Mouse (Mus musculus) midbrain, embryonic 11.5 days (tissue): ENCODE results near the gene Mrpl22. TPM values are rescaled to one million over a fixed set of nuclear protein-coding genes. Genes with fewer than 3 reads are reported as not detected.

ENCODE experiments used
- ATAC-seq: fragments of 200-750 bp; cut with Nextera tagmentation; 2 replicates; pipeline ENCODE4 v1.8.0; 2017; ENCODE audit warnings: moderate TSS enrichment, moderate library complexity; ENCODE audit not compliant: low FRiP score
- DNase-seq: peaks from one replicate; pipeline ENCODE4 v3.0.0; 2015; ENCODE audit warnings: low spot score; ENCODE audit errors: missing footprints
- H3K27ac ChIP-seq: fragments of 300-500 bp; sonication (generic); 2 replicates; pipeline ENCODE4 v1.5.1; 2014; ENCODE audit warnings: low read depth, low read length
- H3K27me3 ChIP-seq: fragments of 300-500 bp; sonication (generic); 2 replicates; pipeline ENCODE4 v1.6.1; 2014; ENCODE audit warnings: mild to moderate bottlenecking, low read length, moderate library complexity, mixed read lengths; ENCODE audit not compliant: control insufficient read depth, insufficient read depth
- H3K36me3 ChIP-seq: fragments of 300-500 bp; sonication (generic); 2 replicates; pipeline ENCODE4 v1.6.1; 2014; ENCODE audit warnings: mild to moderate bottlenecking, low read length, moderate library complexity, mixed read lengths; ENCODE audit not compliant: control insufficient read depth, insufficient read depth
- H3K4me1 ChIP-seq: fragments of 300-500 bp; sonication (generic); 2 replicates; pipeline ENCODE4 v1.6.1; 2014; ENCODE audit warnings: low read length; ENCODE audit not compliant: control insufficient read depth, insufficient read depth
- H3K4me2 ChIP-seq: fragments of 300-500 bp; sonication (generic); 2 replicates; pipeline ENCODE4 v1.6.1; 2014; ENCODE audit warnings: mild to moderate bottlenecking, moderate library complexity
- H3K4me3 ChIP-seq: fragments of 300-500 bp; sonication (generic); 2 replicates; pipeline ENCODE4 v1.5.1; 2014; ENCODE audit warnings: low read depth, low read length
- H3K9ac ChIP-seq: fragments of 300-500 bp; sonication (generic); 2 replicates; pipeline ENCODE4 v1.6.1; 2014; ENCODE audit warnings: low read length
- H3K9me3 ChIP-seq: fragments of 300-500 bp; sonication (generic); 2 replicates; pipeline ENCODE4 v1.6.1; 2016; ENCODE audit warnings: low read length; ENCODE audit not compliant: control insufficient read depth
- WGBS: fragments of 180-500 bp; shearing (Covaris S2); extraction: QIAGEN DNeasy Blood & Tissue Kit; methylation state at CpG from one replicate; pipeline ENCODE4 v1.1.7; 2014; 5-methylcytosine and 5-hydroxymethylcytosine counted together
- polyA plus RNA-seq: library from polyadenylated mRNA; unstranded; fragments of >200 nt; fragmentation: Nextera tagmentation; extraction: Ambion mirVana; gene quantifications from 2 replicates; pipeline ENCODE4 v1.2.1, GENCODE M21; 2014

The Mrpl22 gene
- polyA plus RNA-seq: 124 and 130 TPM in 2 replicates

DNA sequence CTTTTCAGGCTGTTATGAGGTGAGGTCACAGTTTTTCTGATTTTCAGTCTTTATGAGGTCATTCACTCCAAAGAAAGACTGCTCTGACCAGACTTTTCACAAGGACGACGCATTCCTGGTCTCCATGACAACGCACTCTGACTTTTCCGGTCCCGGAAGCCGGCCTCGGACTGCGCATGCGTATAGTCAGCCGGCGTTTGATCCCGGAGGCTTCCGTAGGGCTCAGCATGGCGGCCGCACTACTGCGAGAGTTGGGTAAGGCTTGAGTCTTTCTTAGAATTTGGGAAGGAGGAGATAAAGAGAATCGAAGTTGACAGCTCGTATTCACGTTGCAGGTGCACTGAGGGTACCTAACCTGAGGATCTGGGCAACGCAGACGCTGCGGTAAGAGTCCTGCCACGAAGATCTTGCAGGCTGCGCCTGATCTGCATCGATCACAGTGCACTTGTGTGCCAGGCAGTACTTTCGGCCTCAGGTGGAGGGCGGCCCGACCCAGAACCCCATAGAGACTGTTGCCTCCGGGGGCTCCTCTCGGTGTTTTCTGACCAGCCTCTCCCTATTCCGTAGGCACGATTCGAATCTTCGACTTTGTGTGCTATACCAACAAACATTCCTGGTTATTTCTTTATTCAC lies at the start of gene Mrpl22:
Gene Mrpl22 (plus strand): TSS at position 203 of the 633 bp plus-strand sequence.
- ATAC-seq: peak; percentile 69
- under 1% methylated on average over 34 of the region's 34 CpGs for WGBS

DNA sequence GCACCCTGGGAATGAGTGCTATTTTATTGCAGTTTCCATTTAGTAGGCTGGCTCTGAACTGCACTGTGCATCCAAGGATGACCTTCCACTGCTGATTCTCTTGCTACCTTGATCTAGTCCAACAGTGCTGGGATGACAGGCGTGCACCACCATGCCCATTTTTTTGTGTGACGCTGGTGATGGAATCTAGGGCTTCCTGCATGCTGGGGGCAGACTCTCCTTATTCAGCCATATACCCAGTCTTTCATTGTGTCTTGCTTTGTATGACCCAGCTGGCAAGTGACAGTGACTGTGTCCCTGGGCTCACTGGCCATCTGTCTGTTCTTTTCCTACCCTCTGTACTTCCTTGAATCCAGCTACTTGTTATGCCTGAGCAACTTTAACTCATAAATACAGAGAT lies 47.8 kb upstream of the Mrpl22 start:
- no peaks in the 10 kb centered on the region for H3K4me1 ChIP-seq
- H3K4me2 ChIP-seq: no peak overlapping the region
- 96% methylated on average over 2 of the region's 2 CpGs for WGBS
- H3K27me3 ChIP-seq: no peaks in the 10 kb centered on the region
- peaks cover 19% of the 10 kb centered on the region for H3K36me3 ChIP-seq
- ATAC-seq: no peak
- H3K4me3 ChIP-seq: no peak overlapping the region
- no peak overlapping the region for H3K27ac ChIP-seq
- DNase-seq: no peak
- no peaks in the 10 kb centered on the region for H3K9me3 ChIP-seq
- H3K9ac ChIP-seq: no peak overlapping the region

More for the DNA sequence above, at the start of gene Mrpl22:
- DNase-seq: peak; percentile 100
- Histone ChIP-seq H3K4me1 (peaks cover 10% of the 10 kb centered on the region), H3K9ac (peak within 1 kb of the TSS; percentile 74), H3K27me3 (no peaks in the 10 kb centered on the region), H3K4me3 (peak within 1 kb of the TSS; percentile 76), H3K4me2 (peak within 1 kb of the TSS; percentile 65), H3K9me3 (no peaks in the 10 kb centered on the region), H3K27ac (no peak within 1 kb of the TSS), H3K36me3 (peaks cover 11% of the 10 kb centered on the region)

DNA sequence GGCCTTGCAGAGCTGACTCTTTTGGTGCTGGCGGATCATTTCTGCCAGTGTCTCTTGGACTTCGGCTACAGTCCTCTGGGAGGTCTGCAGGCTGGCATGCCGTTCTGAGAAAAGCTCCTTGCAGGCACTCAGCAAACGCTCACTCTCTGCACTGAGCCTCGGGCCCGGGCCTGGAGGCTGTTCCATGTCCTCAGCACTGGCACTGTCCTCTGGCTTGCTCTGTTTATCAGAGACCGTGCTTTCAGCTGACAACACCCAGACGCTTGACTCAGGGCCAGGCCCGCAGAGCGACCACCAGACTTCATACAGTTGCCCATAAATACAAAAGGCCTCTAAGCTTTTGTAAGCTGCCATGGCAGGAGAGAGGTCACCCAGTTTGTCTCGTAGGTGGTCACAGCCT lies 46.4 kb upstream of the Mrpl22 start:
- H3K4me3 ChIP-seq: no peak overlapping the region
- no peak overlapping the region for H3K4me2 ChIP-seq
- DNase-seq (no peak), ATAC-seq (no peak)
- no peaks in the 10 kb centered on the region for H3K4me1 ChIP-seq
- H3K27ac ChIP-seq: no peak overlapping the region
- H3K9me3 ChIP-seq: no peaks in the 10 kb centered on the region
- H3K27me3 ChIP-seq: no peaks in the 10 kb centered on the region
- H3K36me3 ChIP-seq: peaks cover 19% of the 10 kb centered on the region
- WGBS: 88% methylated on average over 11 of the region's 11 CpGs
- no peak overlapping the region for H3K9ac ChIP-seq

DNA sequence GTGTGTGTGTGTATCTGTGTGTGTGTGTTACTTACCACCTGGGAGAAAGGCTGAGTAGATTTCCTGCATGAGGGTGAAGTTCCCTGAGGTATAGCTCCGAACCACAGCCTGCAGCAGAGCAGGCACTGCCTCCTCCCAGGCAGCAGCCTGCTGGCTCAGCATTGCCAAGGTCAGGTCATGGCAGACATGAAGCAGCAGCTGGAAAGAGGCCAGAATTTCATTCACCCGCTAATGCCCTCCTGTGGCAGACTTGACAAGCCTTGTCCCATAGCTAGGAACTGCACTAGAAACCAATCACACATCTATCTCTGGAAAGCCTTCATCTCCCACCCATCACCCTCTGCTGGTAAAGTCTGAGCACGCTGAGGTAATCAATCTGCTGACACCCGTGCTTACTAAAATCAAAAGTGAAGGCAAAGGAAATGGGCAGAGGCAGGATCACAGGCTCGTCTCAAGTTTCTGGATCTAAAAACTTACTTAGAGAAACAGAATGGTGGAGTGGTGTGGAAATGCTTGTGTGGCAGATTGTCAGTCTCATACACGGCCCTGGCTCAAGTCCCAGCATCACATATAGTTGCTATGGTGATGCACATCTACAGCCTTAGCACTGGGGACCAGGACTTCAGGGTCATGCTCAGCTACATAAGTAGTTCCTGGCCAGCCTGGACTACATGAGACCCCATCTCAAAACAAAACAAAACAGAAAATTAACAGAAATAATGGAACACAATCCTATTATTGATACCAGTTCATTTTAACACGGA lies 44.9 kb upstream of the Mrpl22 start:
- Histone ChIP-seq H3K9me3 (no peaks in the 10 kb centered on the region), H3K36me3 (peaks cover 17% of the 10 kb centered on the region), H3K4me2 (no peak overlapping the region), H3K27me3 (no peaks in the 10 kb centered on the region), H3K4me3 (no peak overlapping the region), H3K4me1 (no peaks in the 10 kb centered on the region), H3K27ac (no peak overlapping the region), H3K9ac (no peak overlapping the region)
- DNase-seq (no peak), ATAC-seq (no peak)
- WGBS: 84% methylated on average over 7 of the region's 7 CpGs

DNA sequence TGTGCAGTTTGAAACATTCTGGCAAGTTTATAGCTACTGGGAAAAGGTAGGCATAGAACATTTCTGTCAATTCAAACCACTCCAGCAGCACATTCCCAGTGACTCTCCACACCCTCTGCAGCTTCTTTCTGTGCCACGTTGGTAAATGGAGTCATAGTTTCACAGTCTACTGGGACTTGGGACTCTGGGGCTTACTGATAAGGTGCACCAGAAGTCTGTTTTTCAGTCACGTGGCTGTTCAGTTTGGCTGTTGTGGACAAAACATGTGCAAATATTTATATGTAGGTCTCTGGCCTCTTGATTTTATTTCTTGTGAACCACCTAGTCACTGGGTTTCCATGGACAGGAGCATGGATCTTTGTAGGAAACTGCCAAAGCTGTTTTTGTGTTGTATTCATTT lies 43.9 kb upstream of the Mrpl22 start:
- H3K27ac ChIP-seq: no peak overlapping the region
- DNase-seq: no peak
- H3K27me3 ChIP-seq: no peaks in the 10 kb centered on the region
- H3K36me3 ChIP-seq: peaks cover 17% of the 10 kb centered on the region
- no peak overlapping the region for H3K4me2 ChIP-seq
- H3K9me3 ChIP-seq: no peaks in the 10 kb centered on the region
- 83% methylated on average over 2 of the region's 2 CpGs for WGBS
- H3K4me3 ChIP-seq: no peak overlapping the region
- no peak overlapping the region for H3K9ac ChIP-seq
- H3K4me1 ChIP-seq: no peaks in the 10 kb centered on the region
- ATAC-seq: no peak

DNA sequence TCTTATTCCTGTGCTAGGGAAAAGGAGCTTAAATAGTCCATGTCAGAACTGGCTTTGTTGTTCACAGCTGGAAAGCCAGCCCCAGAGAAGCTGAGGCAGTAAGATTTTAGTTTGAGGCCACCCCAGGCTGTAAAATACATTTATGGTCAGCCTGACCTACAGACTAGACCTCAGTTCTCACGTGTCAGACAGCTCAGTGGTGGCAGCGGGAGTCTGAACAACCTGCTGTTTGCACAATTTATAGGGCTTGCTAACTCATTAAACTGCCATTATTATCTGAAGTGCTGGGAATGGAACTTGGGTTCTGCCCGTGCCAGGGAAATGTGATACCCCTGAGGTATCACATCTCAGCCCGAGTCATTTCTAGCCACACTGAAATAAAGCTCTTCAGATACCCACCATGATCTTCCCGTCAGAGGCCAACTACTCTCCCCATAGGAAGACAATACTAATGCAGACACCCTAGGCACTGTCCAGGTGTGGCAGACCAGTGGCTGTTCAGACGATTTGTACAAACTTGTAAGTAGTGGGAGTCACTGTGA lies 42.1 kb upstream of the Mrpl22 start:
- Histone ChIP-seq H3K4me1 (no peaks in the 10 kb centered on the region), H3K4me3 (no peak overlapping the region), H3K9ac (no peak overlapping the region), H3K9me3 (no peaks in the 10 kb centered on the region), H3K4me2 (no peak overlapping the region), H3K36me3 (peaks cover 10% of the 10 kb centered on the region), H3K27me3 (no peaks in the 10 kb centered on the region), H3K27ac (no peak overlapping the region)
- 90% methylated on average over 6 of the region's 6 CpGs for WGBS
- ATAC-seq: no peak
- no peak for DNase-seq

DNA sequence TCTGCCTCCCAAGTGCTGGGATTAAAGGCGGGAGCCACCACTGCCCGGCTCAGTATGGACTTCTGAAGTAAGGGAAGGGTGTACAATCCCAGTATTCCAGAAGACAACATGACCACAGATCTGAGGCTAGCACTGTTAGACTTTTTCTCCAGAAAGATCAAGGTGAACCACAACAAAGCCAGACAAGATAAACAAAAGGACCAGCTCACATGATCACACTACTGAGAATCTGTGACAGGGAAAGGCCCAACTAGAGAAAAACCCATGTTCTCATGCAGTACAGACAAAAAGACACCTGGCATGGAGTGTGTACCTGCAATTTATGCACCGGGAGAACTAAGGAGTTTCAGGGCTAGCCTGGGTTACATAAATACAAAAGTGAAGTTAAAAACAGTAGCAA lies 39.4 kb upstream of the Mrpl22 start:
- Histone ChIP-seq H3K27me3 (no peaks in the 10 kb centered on the region), H3K4me2 (no peak overlapping the region), H3K4me1 (no peaks in the 10 kb centered on the region), H3K27ac (no peak overlapping the region), H3K4me3 (no peak overlapping the region), H3K36me3 (peaks cover 18% of the 10 kb centered on the region), H3K9ac (no peak overlapping the region), H3K9me3 (no peaks in the 10 kb centered on the region)
- ATAC-seq: no peak
- 98% methylated on average over 3 of the region's 3 CpGs for WGBS
- no peak for DNase-seq

DNA sequence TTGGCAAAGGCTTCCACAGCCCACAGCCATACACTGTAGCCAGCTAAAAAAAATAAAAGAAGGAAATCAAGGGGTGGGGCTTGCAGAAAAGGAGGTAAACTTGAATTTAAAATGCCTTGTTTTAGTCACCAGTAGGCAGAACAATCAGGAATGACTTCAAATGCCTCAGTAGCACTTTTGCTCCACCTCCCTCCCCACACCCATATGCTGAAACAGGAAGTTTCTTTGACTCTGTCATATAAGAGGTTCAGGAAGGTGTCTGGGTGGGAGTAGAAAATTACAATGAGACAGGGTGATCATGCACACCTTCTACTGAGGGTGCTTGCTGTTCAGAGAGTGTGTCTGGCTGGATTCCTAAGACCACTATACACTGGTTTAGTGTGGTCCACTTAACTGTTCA lies 36.6 kb upstream of the Mrpl22 start:
- Histone ChIP-seq H3K4me1 (peaks cover 2% of the 10 kb centered on the region; the same call in 1 of the 2 replicates), H3K4me2 (no peak overlapping the region), H3K4me3 (no peak overlapping the region), H3K27ac (no peak overlapping the region), H3K9me3 (no peaks in the 10 kb centered on the region), H3K27me3 (no peaks in the 10 kb centered on the region), H3K36me3 (peaks cover 14% of the 10 kb centered on the region; the same call in 1 of the 2 replicates), H3K9ac (no peak overlapping the region)
- ATAC-seq: no peak
- DNase-seq: no peak

DNA sequence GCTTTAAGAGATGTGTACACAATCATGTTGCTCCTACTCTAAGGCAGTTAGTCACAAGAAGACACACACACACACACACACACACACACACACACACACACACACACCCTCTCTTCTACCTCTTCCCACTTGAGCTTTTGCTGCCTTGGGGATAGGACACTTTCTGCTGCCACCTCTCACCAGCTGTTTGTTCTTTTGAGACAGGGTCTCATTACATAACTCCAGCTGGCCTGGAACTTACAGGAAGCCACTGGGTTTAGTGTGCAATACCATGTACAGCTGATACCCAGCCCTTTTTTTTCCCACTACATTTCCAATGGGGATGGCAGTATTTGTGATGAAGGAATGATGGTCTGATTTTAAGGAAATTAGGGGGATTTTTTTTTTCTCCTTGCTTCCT lies 36.2 kb upstream of the Mrpl22 start:
- H3K4me1 ChIP-seq: peaks cover 2% of the 10 kb centered on the region; the same call in 1 of the 2 replicates
- no peaks in the 10 kb centered on the region for H3K9me3 ChIP-seq
- H3K9ac ChIP-seq: no peak overlapping the region
- no peak for ATAC-seq
- no peak overlapping the region for H3K27ac ChIP-seq
- DNase-seq: no peak
- H3K4me3 ChIP-seq: no peak overlapping the region
- no peak overlapping the region for H3K4me2 ChIP-seq
- H3K27me3 ChIP-seq: no peaks in the 10 kb centered on the region
- H3K36me3 ChIP-seq: peaks cover 14% of the 10 kb centered on the region; the same call in 1 of the 2 replicates
